Mouse (Mus musculus): ENCODE data around the gene Spon1.

DNA sequence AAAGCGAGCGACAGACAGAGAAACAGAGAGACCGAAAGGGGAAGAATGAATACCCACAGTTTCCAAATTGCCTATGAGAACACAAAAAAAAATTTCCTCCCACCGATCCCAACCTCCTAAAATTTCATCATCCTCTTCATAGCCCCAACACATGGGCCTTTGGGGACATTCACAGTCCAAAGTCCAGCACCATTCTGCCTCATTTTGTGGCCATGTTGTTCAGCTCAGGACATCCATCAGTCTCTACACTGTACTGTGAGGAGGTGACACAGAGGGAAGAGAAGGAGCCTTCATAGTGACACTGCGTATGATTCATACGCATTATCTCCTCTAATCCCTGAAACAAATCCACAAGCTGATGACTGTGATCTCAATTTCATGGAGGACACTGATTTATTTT lies 12.7 kb downstream of the Spon1 start:
- TF ChIP-seq NANOG (IDR thresholded peaks at IDR 0.05; ENCODE audit: borderline replicate concordance, low read length) (no peak), CTCF (conservative IDR thresholded peaks at IDR 0.05; ENCODE audit: low read length) (no peak), POU5F1 (IDR thresholded peaks at IDR 0.05; ENCODE audit: borderline replicate concordance, low read length) (no peak)

Measured in E14TG2a.4 (cell line).